Mouse (Mus musculus) erythroid progenitor cell, adult 5-6 weeks (primary cell): ENCODE measurements at regions not wholly inside any gene's neighbourhood (a gene's known extent, or its start where the extent isn't known, plus 50 kb on each side); places are given as distances from the start of the nearest gene placed in this dataset.
A peak's percentile ranks its signal among the peaks of the same experiment; 100 is the strongest.
"Not testable (repeated sequence)": the region's sequence is repeated elsewhere in the genome, so short reads cannot be mapped to it uniquely, and the experiment has no call there.

ENCODE experiments used
- ATAC-seq: replicated peaks from 2 replicates; pipeline ENCODE4 v1.8.0; 2016; ENCODE audit warnings: moderate number of reproducible peaks, mild to moderate bottlenecking, moderate TSS enrichment, inconsistent platforms; ENCODE audit not compliant: poor library complexity, low FRiP score, severe bottlenecking

DNA sequence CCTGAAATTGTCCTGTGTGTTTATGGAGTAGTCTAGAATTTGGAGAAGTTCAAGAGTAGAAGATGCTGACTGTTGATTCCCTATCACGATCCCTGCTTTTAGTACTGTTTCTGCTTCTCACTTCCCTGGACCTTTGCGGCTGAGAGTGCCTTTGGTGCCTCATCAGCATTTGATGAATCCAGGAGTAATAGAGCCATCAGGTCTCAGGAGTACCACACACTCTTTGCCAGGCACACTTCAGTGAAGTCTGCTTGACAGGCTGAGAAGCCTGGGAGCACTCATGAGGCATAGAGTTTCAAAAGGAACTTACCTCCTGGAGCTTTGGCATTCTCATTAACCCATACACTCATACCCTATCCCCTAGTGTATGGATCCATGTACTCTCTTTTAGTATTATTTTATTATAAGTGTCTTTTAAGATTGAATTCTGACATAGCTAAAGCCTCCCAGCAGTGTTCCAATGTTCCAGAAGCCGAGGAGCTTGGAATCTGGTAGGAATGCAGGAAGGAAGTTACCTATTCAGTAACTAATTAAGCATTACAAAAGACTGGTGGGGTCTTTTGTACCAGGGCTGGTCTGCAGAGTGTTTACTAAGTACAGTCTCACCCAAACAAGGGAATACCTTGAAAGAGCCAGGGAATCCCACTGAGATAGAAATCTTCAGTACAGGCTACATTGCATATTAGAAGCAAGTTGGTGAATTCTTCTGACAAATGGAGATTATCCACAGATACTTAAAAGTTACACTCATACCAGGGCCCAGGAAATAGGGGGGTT, 139.7 kb downstream of the Tex13c3 start:
- ATAC-seq: not testable (repeated sequence)

DNA sequence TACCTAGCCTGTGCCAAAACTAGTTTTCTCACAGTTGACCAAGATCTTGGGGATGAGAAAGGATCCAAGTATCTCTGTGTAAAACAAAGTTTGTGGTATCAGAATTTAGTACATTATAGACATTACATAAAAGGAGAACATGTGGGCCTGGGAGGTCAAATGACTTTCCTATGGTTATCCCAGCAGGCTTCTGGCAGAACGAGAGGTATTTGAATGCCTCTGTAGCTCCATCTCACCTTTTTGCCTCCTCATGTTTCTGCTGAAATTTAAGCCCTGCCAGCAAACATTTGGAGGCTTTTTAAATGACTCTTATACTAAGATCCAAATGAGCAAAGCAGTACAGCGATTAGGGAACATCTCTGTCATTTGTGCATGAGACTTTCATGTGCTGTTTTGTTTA, 167.8 kb downstream of the Tex13c3 start:
- no peak for ATAC-seq

DNA sequence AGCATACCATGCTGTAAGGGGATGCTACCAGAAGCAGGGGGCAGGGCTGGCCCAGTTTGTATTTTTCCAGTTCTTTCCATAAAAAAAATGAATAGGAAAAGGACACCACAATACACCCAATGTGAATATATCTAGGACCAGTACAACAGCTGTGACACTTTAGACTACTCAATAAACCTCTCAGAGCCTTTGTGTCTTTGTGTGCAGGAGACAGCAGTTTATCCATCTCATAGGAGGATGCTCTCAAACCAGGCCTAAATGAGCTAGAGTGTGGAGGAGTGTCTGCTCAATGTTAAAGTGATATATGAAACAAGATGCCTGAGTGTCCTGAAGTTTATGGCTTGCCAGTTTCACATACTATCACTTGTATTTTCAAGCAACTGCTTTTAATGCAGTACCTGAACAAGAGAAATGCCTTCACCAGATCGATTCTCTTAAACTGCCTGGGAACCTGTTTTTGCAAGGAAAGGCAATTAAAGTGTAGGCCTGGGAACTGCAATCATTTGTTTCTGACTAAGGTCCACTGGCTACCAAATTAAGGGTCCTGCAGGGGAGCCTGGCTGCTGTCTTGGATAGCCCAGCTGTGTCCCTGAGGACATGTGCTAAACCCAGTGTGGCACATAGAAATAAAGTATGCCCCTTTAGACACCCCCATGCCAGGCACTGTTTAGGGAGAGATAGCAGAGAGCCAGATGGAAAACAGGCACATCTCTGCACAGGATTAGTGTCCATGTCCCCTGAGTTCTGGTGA, 169.1 kb downstream of the Tex13c3 start:
- no peak for ATAC-seq

DNA sequence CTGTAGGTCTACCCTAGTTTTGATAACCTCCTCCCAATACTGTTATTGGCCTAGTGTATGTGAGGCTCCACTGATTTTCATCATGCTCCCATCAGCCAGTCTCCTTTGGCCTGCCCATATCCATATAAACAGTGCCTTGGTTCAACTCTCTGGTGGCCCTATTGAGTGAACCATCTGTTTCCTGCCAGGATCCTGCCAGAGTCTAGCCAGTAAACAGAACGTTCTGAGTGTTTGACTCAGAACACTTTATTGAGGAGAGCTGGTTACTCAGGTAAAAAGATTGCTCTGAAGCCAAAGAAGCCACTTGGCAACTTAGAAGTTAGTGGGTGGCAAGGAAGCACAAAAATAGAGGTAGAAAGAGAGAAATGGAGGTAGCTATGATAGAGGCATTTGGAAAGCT, 169.7 kb downstream of the Tex13c3 start:
- no peak for ATAC-seq

DNA sequence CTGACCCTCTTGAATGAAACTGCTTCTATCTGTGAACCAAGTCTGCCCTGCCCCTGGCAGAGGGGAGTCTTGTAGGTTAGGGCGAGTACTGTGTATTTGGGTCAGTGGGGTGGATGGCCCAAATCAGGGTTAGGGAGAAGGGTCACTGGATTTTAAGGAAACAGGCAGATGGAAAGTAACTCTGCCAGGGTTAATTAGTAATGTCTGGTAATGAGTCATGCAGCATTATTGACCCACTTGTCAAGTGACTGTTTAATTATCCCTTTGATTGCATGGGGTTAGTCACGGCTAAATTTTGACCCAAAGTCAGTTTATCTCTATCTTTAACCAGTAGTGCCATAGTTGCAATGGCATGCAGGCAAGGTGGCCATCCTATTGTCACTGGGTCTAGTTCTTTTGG, 192.9 kb downstream of the Tex13c3 start:
- no peak for ATAC-seq

DNA sequence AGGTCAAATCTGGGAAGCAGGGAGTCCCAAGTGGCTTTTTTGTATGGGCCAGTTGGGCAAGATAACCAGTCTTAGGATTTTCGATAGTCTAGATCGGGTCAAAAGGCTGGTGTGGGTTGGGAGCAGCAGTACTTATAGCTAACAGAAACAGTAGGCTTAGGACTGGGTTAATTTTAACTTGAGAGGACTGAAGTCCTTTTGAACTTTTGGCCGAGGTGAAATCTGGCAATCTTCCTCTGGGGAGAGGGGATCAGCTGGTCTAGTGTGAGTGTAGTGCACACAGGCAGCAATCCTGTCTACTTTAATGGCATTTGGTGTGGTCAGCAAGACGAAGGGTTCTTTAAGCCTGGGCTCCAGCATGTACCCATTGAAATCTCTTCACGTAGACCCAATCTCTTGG, 194.7 kb downstream of the Tex13c3 start:
- ATAC-seq: no peak

DNA sequence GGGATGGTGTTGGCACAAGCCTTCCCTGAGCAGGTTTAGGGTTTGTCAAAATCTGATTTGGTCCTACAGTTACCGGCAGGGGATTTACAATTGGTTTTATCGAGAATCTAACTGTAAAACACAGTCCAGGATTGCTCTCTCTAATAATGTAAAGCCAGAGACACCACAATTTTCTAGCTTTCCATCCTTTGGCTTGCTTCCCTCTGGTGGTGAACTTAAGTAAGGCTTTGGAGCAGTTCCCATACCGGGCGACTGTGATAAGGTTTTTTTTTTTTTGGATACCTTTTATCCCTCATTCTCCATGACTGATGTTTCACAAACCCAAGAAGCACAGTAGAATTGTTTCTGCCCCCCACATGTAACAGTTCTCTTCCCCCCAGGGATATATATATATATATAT, 195.3 kb downstream of the Tex13c3 start:
- ATAC-seq: no peak

DNA sequence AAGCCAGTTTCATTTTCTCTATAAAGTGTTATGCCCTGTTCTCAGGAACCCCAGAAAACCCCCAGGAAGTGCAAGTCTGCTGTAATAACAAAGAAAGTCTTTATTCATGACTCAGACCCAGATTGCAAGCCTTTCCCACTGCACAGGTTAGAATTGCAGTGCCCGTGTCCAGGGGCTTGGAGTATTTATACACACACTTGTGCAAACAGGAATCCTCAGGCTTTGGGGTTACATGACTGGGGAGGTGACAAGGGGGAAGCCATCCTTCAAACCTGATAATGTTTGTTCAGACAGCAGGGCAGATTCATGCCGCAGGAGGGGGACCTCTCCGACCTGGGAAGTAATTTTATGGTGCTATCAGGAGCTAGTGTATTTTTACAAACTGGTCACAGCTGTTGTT, 198.0 kb downstream of the Tex13c3 start:
- ATAC-seq: no peak

DNA sequence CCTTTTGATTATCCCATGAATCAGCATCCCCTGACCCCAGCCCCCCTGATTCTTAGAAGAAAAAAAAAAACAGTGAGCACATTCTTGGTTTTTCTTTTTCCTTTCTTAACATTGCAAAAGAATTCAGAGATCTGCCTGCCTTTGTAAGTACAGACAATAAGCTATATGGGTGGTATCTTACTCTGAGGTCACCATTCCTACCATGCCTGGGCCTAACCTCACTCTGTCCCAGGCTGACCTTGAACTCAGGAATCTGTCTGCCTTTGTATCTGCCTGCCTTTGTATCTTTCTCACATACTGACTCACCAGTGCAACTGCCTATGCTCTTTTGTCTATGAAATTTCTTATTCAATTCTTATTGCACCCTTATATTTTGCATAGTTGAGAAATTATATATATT, 216.9 kb downstream of the Tex13c3 start:
- no peak for ATAC-seq

DNA sequence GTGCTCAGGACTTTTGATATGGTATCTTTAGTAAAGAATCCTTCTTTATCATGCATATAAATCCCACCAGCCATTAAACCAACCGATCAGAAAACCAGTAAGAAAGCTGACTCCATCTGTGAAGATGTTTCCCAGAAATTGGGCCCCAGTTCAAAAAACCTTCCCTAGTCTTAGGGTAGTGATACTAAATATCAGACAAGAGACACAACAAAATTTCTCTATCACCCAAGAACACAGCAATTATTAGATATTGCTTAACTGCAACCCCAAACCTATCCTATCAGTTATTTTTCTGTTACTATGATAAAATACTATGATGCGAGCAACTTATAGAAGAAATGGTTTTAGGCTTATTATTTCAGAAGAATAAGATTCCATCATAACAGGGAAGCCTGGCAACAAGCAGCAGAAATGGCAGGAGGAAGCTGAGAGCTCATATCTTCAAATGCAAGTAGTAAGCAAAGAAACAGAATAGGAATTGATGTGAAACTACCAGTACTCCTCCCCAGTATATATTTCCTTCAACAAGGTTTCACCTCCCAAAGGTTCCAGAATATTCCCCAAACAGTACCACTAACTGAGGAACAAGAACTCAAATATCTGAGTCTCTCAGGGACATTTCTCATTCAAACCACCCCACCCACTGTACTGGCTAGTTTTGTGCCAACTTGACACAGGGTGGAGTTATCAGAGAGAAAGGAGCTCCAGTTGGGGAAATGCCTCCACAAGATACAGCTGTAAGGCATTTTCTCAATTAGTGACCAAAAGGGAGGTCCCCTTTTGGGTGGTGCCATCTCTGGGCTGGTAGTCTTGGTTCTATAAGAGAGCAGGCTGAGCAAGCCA, 234.1 kb downstream of the Tex13c3 start:
- peak; percentile 85 for ATAC-seq

DNA sequence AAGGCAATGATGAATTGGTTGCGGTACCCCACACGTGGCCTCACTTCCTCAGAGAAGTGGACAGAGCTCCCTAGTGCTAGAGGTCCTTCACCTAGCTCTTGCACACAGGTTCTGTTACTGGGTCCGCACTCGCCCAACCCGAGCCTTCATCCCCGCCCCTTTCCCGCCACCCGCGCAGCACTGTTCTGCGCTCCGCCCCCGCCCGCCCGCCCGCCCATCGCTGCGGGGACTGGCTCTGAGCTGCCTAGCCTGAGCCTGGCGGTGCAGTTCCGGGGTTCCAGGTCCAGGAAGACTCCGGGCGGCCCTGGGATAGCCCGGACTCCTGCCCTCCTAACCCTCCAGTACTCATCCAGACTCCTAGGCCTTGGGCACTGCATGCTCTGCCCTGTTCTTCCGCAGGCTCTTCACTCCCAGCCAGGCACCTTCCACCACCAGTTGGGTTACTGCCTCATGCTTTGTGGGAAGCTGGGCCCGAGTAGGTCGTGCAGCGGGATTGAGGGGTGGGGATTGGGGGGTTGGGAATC, 243.3 kb downstream of the Tex13c3 start:
- peak; percentile 89 for ATAC-seq

DNA sequence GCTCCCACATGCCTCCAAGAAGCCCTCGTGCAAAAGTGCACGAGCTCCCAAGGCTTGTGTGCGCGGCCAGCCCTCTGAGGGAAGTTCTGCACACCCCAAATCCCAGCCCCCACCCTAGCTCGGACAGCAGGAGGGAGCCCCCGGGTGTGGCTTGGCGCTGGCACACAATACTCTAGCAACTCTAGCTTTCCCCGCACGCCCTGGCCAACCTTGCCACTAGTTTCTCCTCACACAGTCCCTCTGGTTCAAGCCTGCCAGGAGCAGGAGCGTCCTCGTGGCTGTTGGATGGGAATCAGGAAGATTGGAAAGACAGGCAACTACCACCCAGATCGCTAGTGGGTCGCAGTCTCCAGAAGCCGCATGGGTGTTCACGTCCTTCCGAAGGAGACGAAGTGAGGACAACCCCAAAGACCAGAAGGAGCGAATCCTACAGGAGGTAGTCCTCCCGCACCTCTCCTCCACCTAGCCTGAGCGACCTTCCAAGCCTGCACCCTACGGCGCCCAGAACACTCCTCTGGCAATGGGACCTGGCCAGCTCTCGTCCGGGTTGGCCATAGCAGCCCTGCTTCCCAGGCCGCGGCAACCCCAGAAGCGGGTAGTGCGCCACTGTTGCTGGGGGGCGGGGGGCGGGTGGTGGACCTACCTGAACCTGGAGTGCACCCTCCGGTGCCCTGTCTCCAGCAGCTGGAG, 243.9 kb downstream of the Tex13c3 start:
- ATAC-seq: peak; percentile 74

DNA sequence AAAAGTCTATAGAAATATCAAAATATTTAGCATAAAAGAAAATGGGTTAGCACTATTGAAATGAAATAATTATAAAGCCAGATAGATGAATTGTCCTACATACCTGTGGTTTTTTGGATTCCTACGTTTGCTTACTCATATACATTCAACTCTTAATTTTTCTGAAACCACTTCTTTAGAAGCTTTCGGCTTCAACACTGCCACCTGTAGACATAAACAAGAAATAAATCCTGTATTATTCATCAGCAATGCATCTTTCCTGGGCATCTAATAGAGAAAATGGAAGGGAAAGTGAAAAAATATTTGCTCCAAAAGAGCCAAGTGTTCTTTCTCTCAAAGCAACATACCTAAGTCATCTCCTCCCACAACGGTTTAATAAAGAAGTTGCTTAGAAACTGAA, 245.7 kb downstream of the Tex13c3 start:
- ATAC-seq: no peak

DNA sequence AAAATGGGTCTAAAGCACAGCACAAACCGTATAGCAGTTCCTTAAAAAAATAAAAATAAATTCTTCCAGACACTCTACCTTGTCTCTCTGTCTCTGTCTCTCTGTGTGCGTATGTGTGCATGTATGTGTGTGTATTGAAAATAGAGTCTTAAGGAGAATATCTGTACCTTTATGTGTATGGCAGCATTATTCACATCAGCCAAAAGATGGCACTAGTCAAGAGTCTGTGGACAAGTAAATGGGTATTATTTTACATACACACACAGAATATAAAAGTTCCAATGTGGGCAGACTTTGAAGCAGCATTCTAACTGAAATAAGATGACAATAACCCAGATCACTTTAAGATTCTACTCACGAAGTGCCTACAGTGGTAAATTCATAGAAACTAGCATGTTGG, 249.3 kb downstream of the Tex13c3 start:
- no peak for ATAC-seq

DNA sequence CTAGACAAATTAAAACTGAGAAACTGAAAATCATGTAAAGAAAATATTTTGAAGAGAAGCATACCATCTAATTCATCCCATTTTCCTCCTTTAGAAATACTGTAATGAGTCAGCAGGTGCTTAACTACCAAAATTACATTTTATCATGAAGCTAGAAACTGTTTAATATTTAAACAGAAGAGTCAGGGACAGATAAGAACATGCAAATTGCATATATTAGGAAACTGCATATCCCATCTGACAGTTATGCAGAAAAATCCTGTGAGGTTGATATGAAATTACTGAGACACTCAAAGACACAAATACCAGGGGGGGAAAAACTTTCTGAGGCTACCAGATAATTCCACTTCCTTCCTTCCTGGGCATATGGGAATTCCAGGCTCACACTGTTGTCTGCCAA, 257.8 kb downstream of the Tex13c3 start:
- no peak for ATAC-seq

DNA sequence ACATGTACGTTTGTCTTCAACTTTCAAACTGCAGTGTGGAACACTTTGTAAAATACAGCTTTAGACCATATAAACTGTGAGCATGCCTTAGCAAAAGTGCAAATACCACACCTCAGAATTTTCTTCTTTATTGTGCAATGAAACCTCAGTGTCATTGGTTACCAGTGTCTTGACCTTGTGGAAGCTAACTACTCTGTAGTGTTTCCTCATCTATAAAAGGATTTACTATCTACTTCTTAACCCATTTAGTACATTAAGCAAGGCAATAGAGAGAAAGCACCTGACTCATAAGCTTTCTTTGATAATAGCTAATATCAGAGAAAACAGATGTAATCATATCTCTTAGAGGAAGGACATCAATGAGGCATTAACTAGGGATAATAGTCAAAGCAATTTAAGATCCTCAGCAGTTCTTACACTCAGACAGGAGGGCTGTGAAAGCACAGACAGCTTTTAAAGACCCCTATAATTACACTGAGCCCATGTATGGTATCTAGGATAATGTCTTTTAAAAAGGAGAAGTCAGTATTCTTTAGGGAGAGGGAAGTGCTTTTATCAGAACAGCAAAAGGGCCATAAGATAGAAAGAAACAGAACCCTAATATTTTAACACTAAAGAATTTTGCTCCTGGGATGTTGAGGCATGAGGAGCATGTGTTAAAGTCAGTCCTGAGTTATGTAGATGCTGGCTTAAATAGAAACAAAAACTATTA, 260.2 kb downstream of the Tex13c3 start:
- ATAC-seq: no peak

DNA sequence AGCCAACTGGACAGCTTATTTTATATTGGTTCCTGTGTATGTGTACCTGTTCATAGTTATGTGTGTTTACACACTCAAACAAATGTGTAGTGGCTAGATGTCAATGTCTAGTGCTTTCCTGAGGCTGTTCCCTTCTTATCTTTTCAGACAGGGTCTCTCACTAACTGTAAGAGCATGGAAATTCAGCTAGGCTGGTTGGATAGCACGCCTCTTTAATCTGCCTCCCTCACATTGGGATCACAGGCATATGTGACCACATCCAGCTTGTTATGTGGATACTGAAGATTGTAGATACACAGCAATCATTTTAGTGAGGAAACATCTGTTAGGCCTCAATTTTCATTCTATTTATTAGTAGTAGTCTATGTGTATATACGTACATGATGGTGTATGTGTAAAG, 261.4 kb downstream of the Tex13c3 start:
- ATAC-seq: peak; percentile 63

DNA sequence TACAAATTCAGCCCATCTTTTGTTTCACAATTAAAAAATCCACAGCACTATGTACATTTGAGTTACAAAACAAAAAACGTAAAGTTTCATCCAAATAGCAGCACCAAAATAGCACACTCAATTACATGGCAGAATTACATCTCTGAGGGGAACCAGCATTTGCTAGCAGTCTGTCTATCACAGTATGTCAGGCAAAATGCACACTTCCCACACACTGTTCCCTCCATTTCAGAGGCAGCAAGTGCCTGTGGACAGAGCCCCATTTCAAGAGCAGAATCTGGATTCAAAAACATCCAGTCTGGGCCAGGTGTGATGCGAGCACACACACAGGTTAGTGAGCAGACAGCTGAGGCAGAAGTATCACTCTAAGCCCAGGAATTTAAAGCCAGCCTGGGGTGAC, 261.8 kb downstream of the Tex13c3 start:
- ATAC-seq: no peak

DNA sequence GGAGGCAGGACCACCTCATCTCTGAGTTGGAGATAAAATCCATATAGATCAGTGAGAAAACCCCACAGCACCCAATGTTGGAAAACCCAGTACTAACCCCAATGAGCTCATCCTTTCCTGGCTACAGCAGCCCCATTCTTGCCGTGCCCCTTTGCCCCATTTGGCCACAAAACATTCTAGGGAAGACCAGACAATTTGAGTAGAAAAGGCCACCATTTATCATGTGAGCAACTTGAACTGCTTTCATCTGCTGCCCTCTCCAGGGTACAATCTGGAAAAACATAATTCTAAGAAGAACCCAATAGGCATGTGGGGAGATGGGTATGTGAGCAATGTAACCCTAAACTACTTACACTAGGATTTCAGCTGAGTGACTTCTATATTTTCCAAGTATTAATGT, 274.7 kb downstream of the Tex13c3 start:
- ATAC-seq: no peak
